13 mouse cellular contexts compared by ENCODE assay signal in the genomic region with DNA sequence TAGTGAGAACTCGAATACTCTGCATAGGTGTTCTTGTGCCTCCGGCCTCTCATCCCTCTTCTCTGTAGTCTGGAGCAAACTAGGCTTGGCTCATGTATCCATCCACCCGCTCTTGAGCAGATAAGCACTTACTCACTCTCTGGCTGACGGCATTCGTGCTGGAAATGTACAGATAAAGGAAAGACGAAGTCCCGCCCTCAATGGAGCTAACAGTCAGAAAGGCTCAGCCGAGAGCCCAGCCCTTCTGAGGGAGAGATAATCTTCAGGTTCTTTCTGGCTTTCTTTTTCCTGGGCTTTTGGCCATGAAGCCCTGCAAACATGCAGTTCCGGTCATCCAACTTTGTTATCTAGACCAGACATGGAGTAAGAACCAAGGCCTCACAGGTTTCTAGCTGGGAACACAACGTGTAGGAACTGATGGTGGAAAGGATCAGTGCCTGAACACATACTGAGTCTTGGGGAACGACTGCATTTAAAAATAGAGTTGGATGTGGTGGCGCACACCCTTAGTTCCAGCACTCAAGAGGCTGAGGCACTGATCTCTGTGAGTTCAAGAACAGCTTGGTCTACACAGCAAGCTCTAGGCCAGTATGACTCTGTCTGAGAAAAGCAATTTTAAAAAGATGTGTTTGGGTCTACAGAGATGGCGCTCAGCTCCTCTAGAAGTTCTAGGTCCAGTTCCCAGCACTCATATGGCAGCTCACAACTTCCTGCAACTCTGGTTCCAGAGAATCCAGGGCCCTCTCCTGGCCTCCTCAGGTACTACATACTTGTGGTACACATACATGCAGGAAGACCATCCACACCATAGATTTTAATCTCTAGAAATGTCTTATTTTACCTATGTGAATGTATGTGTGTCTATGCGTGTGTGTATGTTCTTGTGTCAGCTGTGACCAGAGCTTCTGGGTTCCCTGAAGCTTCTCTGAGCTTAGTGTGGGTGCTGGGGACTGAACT. TPM values are rescaled to one million over a fixed set of nuclear protein-coding genes. Genes with fewer than 3 reads are reported as not detected.
DNase-seq lines count a peak whose midpoint lies in the region; ATAC-seq and TF ChIP-seq lines count a peak whose summit lies in the region.
"Had no signal": no experiment of that assay in that cellular context is flagged by ENCODE, and none has a peak within 500 bp of the region (broad histone marks: within the 10 kb centered on the region; RNA-seq: fewer than 3 reads in every experiment).

No protein-coding gene starts in this region.

- peak; percentile 76 for ATAC-seq in kidney, embryonic 15.5 days (replicated peaks; ENCODE audit: low FRiP score)
- ATAC-seq in intestine, postnatal 0 days = peak; percentile 57; the same call in 1 of the 2 replicates
- ATAC-seq: forebrain, embryonic 14.5 days had no signal

- H3K4me3 ChIP-seq in kidney, embryonic 15.5 days (replicated peaks) = no peak overlapping the region
- H3K4me3 ChIP-seq in bone marrow, adult 2 months (replicated peaks; ENCODE audit: control insufficient read depth, low read depth, low read length) = no peak overlapping the region
- H3K4me3 ChIP-seq in intestine, postnatal 0 days (ENCODE audit: low read depth, low read length) = no peak overlapping the region

- H3K27me3 ChIP-seq in kidney, embryonic 15.5 days = no peaks in the 10 kb centered on the region
- no peaks in the 10 kb centered on the region for H3K27me3 ChIP-seq in intestine, postnatal 0 days (replicated peaks; ENCODE audit: control insufficient read depth, insufficient read depth, low read length)

- 91% methylated on average over 14 of the region's 14 CpGs for WGBS in kidney, embryonic 15.5 days
- 73% methylated on average over 14 of the region's 14 CpGs for WGBS in bone marrow, adult 2 months
- WGBS in intestine, postnatal 0 days = 65% methylated on average over 14 of the region's 14 CpGs

- H3K9me3 ChIP-seq in kidney, embryonic 15.5 days (replicated peaks) = no peaks in the 10 kb centered on the region
- no peaks in the 10 kb centered on the region for H3K9me3 ChIP-seq in intestine, postnatal 0 days (ENCODE audit: control insufficient read depth)

- no peak for TF ChIP-seq POLR2A in bone marrow, adult 2 months (IDR thresholded peaks at IDR 0.05; ENCODE audit: borderline replicate concordance, control insufficient read depth, low read depth, low read length)

- TF ChIP-seq CTCF in bone marrow, adult 2 months (IDR thresholded peaks at IDR 0.05; ENCODE audit: control insufficient read depth, insufficient read depth, low read length) = no peak
- TF ChIP-seq CTCF in intestine, postnatal 0 days (IDR thresholded peaks at IDR 0.05; ENCODE audit: low read depth) = no peak

- H3K36me3 ChIP-seq in kidney, embryonic 15.5 days = peaks cover 81% of the 10 kb centered on the region
- H3K36me3 ChIP-seq in intestine, postnatal 0 days (ENCODE audit: control insufficient read depth, insufficient read depth) = peaks cover 52% of the 10 kb centered on the region

- DNase-seq in kidney, adult 11 months = no peak
- peak; percentile 77 to 79 for DNase-seq in spleen, postnatal 4 days (ENCODE audit: low spot score in 2 of 2)
- DNase-seq in right cerebral cortex, adult 18-20 months = no peak
- DNase-seq in cerebellum, postnatal 25 days = no peak
- DNase-seq in adrenal gland, adult 8-10 months = no peak

- no peaks in the 10 kb centered on the region for H3K4me1 ChIP-seq in kidney, embryonic 15.5 days
- H3K4me1 ChIP-seq in bone marrow, adult 2 months (ENCODE audit: control insufficient read depth, insufficient read depth, low read length) = no peaks in the 10 kb centered on the region
- no peaks in the 10 kb centered on the region for H3K4me1 ChIP-seq in intestine, postnatal 0 days (replicated peaks; ENCODE audit: control insufficient read depth, insufficient read depth, low read length)

- no peak overlapping the region for H3K9ac ChIP-seq in kidney, embryonic 15.5 days
- H3K9ac ChIP-seq in intestine, postnatal 0 days (ENCODE audit: low read depth, low read length) = no peak overlapping the region

- no peak overlapping the region for H3K4me2 ChIP-seq in kidney, embryonic 15.5 days
- no peak overlapping the region for H3K4me2 ChIP-seq in intestine, postnatal 0 days (replicated peaks; ENCODE audit: low read depth)

- no peak overlapping the region for H3K27ac ChIP-seq in kidney, embryonic 15.5 days
- peak overlapping the region; percentile 80; the same call in 1 of the 2 replicates for H3K27ac ChIP-seq in bone marrow, adult 2 months (ENCODE audit: control insufficient read depth, insufficient read depth, low read depth, low read length, poor library complexity)
- H3K27ac ChIP-seq in intestine, postnatal 0 days (ENCODE audit: low read depth, low read length) = no peak overlapping the region
- H3K27ac ChIP-seq: macrophage had no signal

RNA-seq across cellular contexts. Expression of a gene that starts 11.6 kb away (rescaled TPM):
- 989 and 1,038 TPM in 2 replicates for polyA plus RNA-seq in kidney, embryonic 15.5 days (2015; fragmentation: Nextera tagmentation; extraction: Ambion mirVana)
- polyA plus RNA-seq in bone marrow, adult 2 months (2011; ENCODE audit: insufficient read depth, insufficient read length, low replicate concordance, missing spikeins) = 114 and 246 TPM in 2 replicates
- 456 and 457 TPM in 2 replicates for polyA plus RNA-seq in intestine, postnatal 0 days (2015; fragmentation: Nextera tagmentation; extraction: Ambion mirVana)
- total RNA-seq in adrenal gland, adult 8-10 months (2022) = 100 to 1,000 TPM; 553 to 818 (median 637) TPM

RNA-seq across cellular contexts. Expression of a gene that starts 16.4 kb away (rescaled TPM):
- polyA plus RNA-seq in kidney, embryonic 15.5 days (2015; fragmentation: Nextera tagmentation; extraction: Ambion mirVana) = 36.3 and 42.8 TPM in 2 replicates
- polyA plus RNA-seq in bone marrow, adult 2 months (2011; ENCODE audit: insufficient read depth, insufficient read length, low replicate concordance, missing spikeins) = 16.6 and 22.5 TPM in 2 replicates
- 19.1 and 19.6 TPM in 2 replicates for polyA plus RNA-seq in intestine, postnatal 0 days (2015; fragmentation: Nextera tagmentation; extraction: Ambion mirVana)
- 10 to 100 TPM; 26.4 to 33.2 (median 29.0) TPM for total RNA-seq in adrenal gland, adult 8-10 months (2022)

RNA-seq across cellular contexts. Expression of a gene that starts 28.3 kb away (rescaled TPM):
- 81.3 and 84.6 TPM in 2 replicates for polyA plus RNA-seq in kidney, embryonic 15.5 days (2015; fragmentation: Nextera tagmentation; extraction: Ambion mirVana)
- 41.6 and 42.5 TPM in 2 replicates for polyA plus RNA-seq in bone marrow, adult 2 months (2011; ENCODE audit: insufficient read depth, insufficient read length, low replicate concordance, missing spikeins)
- 31.3 and 34.6 TPM in 2 replicates for polyA plus RNA-seq in intestine, postnatal 0 days (2015; fragmentation: Nextera tagmentation; extraction: Ambion mirVana)
- 10 to 100 TPM; 69.2 to 84.9 (median 78.4) TPM for total RNA-seq in adrenal gland, adult 8-10 months (2022)

RNA-seq across cellular contexts. Expression of a gene that starts 42.8 kb away (rescaled TPM):
- 79.3 and 82.0 TPM in 2 replicates for polyA plus RNA-seq in kidney, embryonic 15.5 days (2015; fragmentation: Nextera tagmentation; extraction: Ambion mirVana)
- polyA plus RNA-seq in bone marrow, adult 2 months (2011; ENCODE audit: insufficient read depth, insufficient read length, low replicate concordance, missing spikeins) = 37.9 and 39.2 TPM in 2 replicates
- polyA plus RNA-seq in intestine, postnatal 0 days (2015; fragmentation: Nextera tagmentation; extraction: Ambion mirVana) = 36.8 and 39.7 TPM in 2 replicates
- total RNA-seq in adrenal gland, adult 8-10 months (2022) = 10 to 100 TPM; 65.3 to 90.7 (median 79.0) TPM

RNA-seq across cellular contexts. Expression of a gene that starts 49.5 kb away (rescaled TPM):
- 0.16 TPM in 1 of 2 replicates, not detected in the other for polyA plus RNA-seq in kidney, embryonic 15.5 days (2015; fragmentation: Nextera tagmentation; extraction: Ambion mirVana)
- polyA plus RNA-seq in bone marrow, adult 2 months (2011; ENCODE audit: insufficient read depth, insufficient read length, low replicate concordance, missing spikeins) = not detected in 2 replicates
- not detected in 2 replicates for polyA plus RNA-seq in intestine, postnatal 0 days (2015; fragmentation: Nextera tagmentation; extraction: Ambion mirVana)
- total RNA-seq in adrenal gland, adult 8-10 months (2022) = under 1 TPM in 1 of 4 experiments, not detected in 3; 0.16 TPM
- total RNA-seq: adrenal gland, adult 18-20 months; left cerebral cortex, postnatal 14 days had no signal
- polyA plus RNA-seq: forebrain, embryonic 14.5 days; hindbrain, embryonic 11.5 days; macrophage had no signal

Comparison
In these comparisons a context has a peak if more than half of its experiments do, and no peak if none do; other contexts are left out.
1. DNase-seq: peak in spleen, postnatal 4 days (2 of 2); none in kidney, adult 11 months (single experiment), right cerebral cortex, adult 18-20 months (single experiment), cerebellum, postnatal 25 days (0 of 2) and adrenal gland, adult 8-10 months (single experiment).